Comparison of ENCODE assay signal across 8 mouse cellular contexts in the genomic region with DNA sequence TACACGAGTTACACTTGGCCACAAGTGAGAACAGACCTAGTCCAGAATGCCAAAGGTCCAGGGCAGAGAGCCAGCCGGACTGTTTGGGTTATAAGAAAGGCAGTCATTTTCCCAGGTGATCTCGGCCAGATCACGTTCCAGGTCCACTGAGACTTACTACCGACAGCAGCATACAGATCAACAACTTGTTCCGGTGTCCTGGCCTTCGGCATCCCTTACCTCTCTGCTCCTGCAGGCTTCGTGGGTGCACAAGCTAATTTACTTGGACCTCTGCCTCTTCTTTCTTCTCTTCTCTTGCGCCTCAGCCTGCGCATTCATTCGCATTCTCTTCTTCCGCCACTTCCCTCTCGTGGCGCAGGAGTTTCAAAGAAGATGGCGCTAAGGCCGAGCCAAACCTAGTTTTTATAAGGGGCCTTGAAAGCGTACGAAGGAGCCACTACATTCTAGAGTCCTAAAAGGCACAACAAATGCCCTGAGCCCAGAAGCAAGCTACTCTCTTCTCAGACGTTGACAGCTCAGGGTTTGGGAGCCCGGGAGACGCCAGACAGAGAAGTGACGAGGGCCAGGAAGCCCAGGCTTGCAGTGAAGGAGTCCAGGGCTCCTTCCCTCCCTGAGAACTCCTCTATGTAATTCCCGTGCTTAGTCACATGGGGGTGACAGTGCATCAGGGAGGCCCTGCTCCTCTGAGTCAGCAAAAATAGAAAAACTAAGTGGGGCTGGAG. TPM values are rescaled to one million over a fixed set of nuclear protein-coding genes. Genes with fewer than 3 reads are reported as not detected.
DNase-seq lines count a peak whose midpoint lies in the region; ATAC-seq and TF ChIP-seq lines count a peak whose summit lies in the region.

No protein-coding gene starts in this region.

- H3K27ac ChIP-seq in cortical plate, adult 2 months (ENCODE audit: insufficient read depth, low read length), result 0 out of 2 replicates have a peak overlapping the region, but pooled peaks have one; percentile 6
- H3K27ac ChIP-seq in gastrocnemius, adult 2 months, result peak overlapping the region; percentile 92
- peak overlapping the region; percentile 85 for H3K27ac ChIP-seq in hindbrain, embryonic 15.5 days (replicated peaks)

- no peaks in the 10 kb centered on the region for H3K4me1 ChIP-seq in cortical plate, adult 2 months (ENCODE audit: control insufficient read depth, insufficient read depth, low read length)
- H3K4me1 ChIP-seq in hindbrain, embryonic 15.5 days (replicated peaks), result peaks cover 7% of the 10 kb centered on the region; the same call in 1 of the 2 replicates

- ATAC-seq in hindbrain, embryonic 15.5 days (ENCODE audit: low FRiP score, low read depth), result peak; percentile 78

- H3K4me2 ChIP-seq in hindbrain, embryonic 15.5 days, result peak overlapping the region; percentile 56

- H3K36me3 ChIP-seq in hindbrain, embryonic 15.5 days, result no peaks in the 10 kb centered on the region

- no peaks in the 10 kb centered on the region for H3K9me3 ChIP-seq in hindbrain, embryonic 15.5 days

- TF ChIP-seq POLR2A in cortical plate, adult 2 months (IDR thresholded peaks at IDR 0.05; ENCODE audit: extremely low read depth, insufficient read depth, low read length), result peak; percentile 64; the same call in 1 of the 2 replicates

- intact Hi-C loops in gastrocnemius, adult 2 months (cut with DNase I), result loop anchor here (2.0 to 5.0 kb wide), 3 partner anchors 30 to 65 kb away; no protein-coding TSS in a partner anchor

- DNase-seq in adrenal gland, adult 18-20 months (ENCODE audit: low spot score in 2 of 2), result peak; percentile 60 to 71
- peak; percentile 73 for DNase-seq in gastrocnemius, adult 2 months
- DNase-seq in layer of hippocampus, postnatal 36 days, result peak; percentile 44 to 57
- peak; percentile 89 for DNase-seq in lung, postnatal 10 days
- peak; percentile 58 for DNase-seq in ovary, postnatal 14 days (ENCODE audit: low spot score)
- peak; percentile 50 for DNase-seq in thymus, postnatal 4 days

- peak overlapping the region; percentile 32 for H3K4me3 ChIP-seq in cortical plate, adult 2 months (ENCODE audit: insufficient read depth, low read length)
- H3K4me3 ChIP-seq in gastrocnemius, adult 2 months, result peak overlapping the region; percentile 70
- peak overlapping the region; percentile 26 for H3K4me3 ChIP-seq in hindbrain, embryonic 15.5 days

- TF ChIP-seq CTCF in cortical plate, adult 2 months (IDR thresholded peaks at IDR 0.05; ENCODE audit: extremely low read depth, insufficient read depth, low read length), result peak; percentile 75
- TF ChIP-seq CTCF in gastrocnemius, adult 2 months (IDR thresholded peaks at IDR 0.05), result peak; percentile 77

- peak overlapping the region; percentile 38 for H3K9ac ChIP-seq in hindbrain, embryonic 15.5 days

- H3K27me3 ChIP-seq in hindbrain, embryonic 15.5 days, result no peaks in the 10 kb centered on the region

- WGBS in hindbrain, embryonic 15.5 days, result 4% methylated on average over 23 of the region's 23 CpGs

RNA-seq across cellular contexts. Expression of a gene that starts 27.2 kb away (rescaled TPM):
- total RNA-seq in adrenal gland, adult 18-20 months (2021), result 10 to 100 TPM; 76.4 to 82.4 TPM
- polyA plus RNA-seq in cortical plate, adult 2 months (2012; rRNA removed), result 37.4 and 38.0 TPM in 2 replicates
- 10 to 100 TPM; 49.5 to 56.7 TPM for total RNA-seq in gastrocnemius, adult 2 months (2021)
- 49.1 and 58.4 TPM in 2 replicates for polyA plus RNA-seq in hindbrain, embryonic 15.5 days (2015; fragmentation: Nextera tagmentation; extraction: Ambion mirVana)
- total RNA-seq in layer of hippocampus, postnatal 36 days (2021), result 100 to 1,000 TPM; 124 to 131 TPM

RNA-seq across cellular contexts. Expression of a gene that starts 29.9 kb away (rescaled TPM):
- 10 to 100 TPM; 28.4 to 38.7 TPM for total RNA-seq in adrenal gland, adult 18-20 months (2021)
- 0.08 and 0.10 TPM in 2 replicates for polyA plus RNA-seq in cortical plate, adult 2 months (2012; rRNA removed)
- total RNA-seq in gastrocnemius, adult 2 months (2021), result 1 to 10 TPM; 2.1 to 2.3 TPM
- polyA plus RNA-seq in hindbrain, embryonic 15.5 days (2015; fragmentation: Nextera tagmentation; extraction: Ambion mirVana), result 1.5 and 1.6 TPM in 2 replicates
- total RNA-seq in layer of hippocampus, postnatal 36 days (2021), result under 1 TPM; 0.20 to 0.43 TPM

RNA-seq across cellular contexts. Expression of a gene that starts 49.0 kb away (rescaled TPM):
- not detected for total RNA-seq in adrenal gland, adult 18-20 months (2021)
- not detected in 2 replicates for polyA plus RNA-seq in cortical plate, adult 2 months (2012; rRNA removed)
- total RNA-seq in gastrocnemius, adult 2 months (2021), result not detected
- not detected in 2 replicates for polyA plus RNA-seq in hindbrain, embryonic 15.5 days (2015; fragmentation: Nextera tagmentation; extraction: Ambion mirVana)
- not detected for total RNA-seq in layer of hippocampus, postnatal 36 days (2021)

Comparison
In these comparisons a context has a peak if more than half of its experiments do, and no peak if none do; other contexts are left out.
1. Peak in every context shown above with its lines: DNase-seq, ATAC-seq, H3K4me3 ChIP-seq and H3K27ac ChIP-seq.
2. H3K27ac ChIP-seq: peak in every context shown above with its lines; median percentile 92 in gastrocnemius, adult 2 months; 85 in hindbrain, embryonic 15.5 days; 6 in cortical plate, adult 2 months.
3. RNA of a gene that starts 29.9 kb away (total RNA-seq): 28.4 to 38.7 TPM in adrenal gland, adult 18-20 months; 2.1 to 2.3 TPM in gastrocnemius, adult 2 months and 0.20 to 0.43 TPM in layer of hippocampus, postnatal 36 days; every median in the first group is over 4 times any median in the second.